Mouse (Mus musculus): ENCODE data around the gene Rab3il1.

The Rab3il1 gene

DNA sequence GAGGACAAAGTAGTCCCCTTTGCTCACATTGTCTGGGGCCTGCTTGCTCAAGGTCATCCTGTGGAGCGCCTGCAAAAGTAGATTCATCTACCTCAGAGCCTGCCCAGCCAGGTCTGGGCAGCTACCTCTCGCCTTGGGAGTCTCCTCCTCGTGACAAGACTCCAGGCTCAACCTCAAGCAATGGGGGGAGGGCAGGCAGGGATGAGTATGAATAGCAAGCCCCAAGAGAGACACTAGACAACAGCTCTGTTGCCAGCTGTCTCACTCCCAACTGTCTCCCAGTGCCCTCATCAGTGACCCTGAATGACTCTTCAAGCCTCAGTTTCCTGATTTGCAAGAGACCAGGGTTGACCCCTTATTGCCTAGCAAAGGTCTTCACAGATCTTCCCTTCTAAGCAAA is 11.9 kb downstream of the Rab3il1 start:
- no peak for DNase-seq (ENCODE audit: low spot score in 2 of 2)

DNA sequence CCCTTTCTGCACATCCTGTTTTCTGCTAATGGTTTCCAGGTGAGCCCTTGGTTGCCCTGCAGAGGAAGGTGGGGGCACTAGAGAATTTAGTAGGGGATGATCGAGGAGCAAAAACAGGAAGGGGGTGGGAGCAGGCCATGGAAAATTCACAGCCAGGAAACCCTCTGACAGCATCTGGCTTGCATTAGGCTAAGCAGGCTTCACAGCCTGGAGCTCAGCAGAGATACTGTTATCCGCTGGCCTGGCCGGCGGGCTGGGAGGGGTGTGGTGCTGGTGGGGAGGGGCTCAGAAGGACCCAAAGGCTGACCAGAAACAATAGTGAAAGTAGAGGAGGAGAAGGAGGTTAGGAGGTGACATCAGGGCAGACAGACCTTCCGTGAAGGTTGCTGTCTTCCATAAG is 12.4 kb downstream of the Rab3il1 start:
- no peak for DNase-seq (ENCODE audit: low spot score in 2 of 2)

- no peak for DNase-seq (ENCODE audit: low spot score in 2 of 2)
Measured at GRCm38 (mm10) chr19:10014824-10015223, 13.4 kb downstream of the Rab3il1 start.

DNA sequence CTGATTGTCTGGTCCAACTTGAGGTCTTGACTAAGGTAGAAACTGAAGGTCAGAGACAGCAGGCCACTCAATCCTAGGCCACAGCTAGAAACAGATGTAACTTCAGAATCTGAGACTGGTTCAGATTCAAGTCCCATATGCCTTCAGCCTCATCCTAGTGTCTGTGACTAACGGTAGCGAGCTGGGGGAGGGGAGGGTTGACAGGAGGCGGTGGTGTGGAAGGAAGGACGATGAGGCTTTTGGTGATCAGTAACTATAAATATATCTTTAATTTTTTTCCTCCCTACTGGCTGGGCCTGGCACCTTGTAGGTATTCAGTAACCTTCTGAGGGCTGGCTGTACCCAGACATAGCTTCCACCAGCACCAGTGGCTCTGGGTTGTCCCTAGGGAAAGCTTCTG is 14.0 kb downstream of the Rab3il1 start:
- DNase-seq (ENCODE audit: low spot score in 2 of 2), result no peak

GRCm38 (mm10) chr19:10016151-10016550 is 14.7 kb downstream of the Rab3il1 start:
- no peak for DNase-seq (ENCODE audit: low spot score in 2 of 2)

- peak; percentile 21 to 30 for DNase-seq (ENCODE audit: low spot score in 2 of 2)
Measured at GRCm38 (mm10) chr19:10017637-10018526, 16.4 kb downstream of the Rab3il1 start.

DNA sequence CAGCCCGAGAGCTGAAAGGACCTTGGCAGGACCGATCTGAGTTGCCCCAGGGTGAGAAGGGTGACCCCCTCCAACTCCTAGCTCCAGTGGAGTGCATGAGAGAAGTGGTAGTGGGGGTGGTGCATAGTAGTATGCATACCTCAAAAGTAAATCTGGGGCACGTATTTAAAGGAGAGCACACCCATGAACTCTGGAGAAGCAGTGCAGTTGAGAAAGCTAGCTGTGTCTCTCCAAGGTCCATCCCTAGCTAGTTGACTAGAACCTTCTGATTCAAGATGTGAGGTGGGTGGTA is 17.0 kb downstream of the Rab3il1 start:
- DNase-seq (ENCODE audit: low spot score in 2 of 2), result no peak

- DNase-seq (ENCODE audit: low spot score in 2 of 2), result no peak
Measured at GRCm38 (mm10) chr19:10019214-10019760, 17.8 kb downstream of the Rab3il1 start.

DNA sequence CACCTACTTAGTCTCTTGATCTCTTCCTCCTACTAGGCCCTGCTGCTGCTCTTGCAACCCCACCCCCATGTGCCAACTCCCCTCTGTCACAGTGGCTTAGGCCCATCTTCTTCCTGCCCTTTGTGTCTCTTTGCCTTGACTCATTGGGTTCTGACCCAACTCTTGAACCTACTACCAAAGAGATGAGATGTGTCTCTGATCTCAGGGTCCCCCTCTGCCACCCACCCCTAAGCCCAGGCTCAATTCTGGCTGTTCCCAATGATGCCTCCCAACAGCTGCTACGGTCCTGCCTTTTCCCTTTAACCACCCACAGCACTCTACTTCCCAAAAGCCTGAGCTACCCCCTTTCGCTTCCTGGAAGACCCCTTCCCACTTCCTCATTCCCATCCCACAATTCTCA is 20.5 kb downstream of the Rab3il1 start:
- DNase-seq (ENCODE audit: low spot score in 2 of 2), result no peak

- DNase-seq (ENCODE audit: low spot score in 2 of 2), result no peak
Measured at GRCm38 (mm10) chr19:10022414-10023303, 21.2 kb downstream of the Rab3il1 start.

DNA sequence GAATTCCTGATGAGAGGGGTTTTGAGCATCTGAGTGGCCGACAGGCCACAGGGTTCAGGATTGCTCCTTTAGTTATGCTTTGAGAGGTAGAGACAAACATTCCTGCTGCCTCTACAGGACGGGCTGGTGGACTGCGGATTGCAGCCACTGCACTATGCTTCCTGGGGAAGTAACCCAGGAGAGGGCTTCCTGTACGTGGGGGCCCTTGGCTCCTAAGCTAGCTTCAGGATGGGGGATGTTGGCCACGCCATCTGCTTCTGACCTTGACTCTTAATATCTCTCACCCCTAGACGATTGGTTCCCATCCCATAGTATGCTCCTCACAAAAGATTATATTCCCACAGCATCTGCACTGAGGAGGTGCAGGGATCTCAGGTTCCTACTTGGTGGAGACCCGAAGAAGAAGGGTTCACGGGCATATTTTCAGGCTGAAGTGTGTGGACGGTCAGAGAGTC is 21.9 kb downstream of the Rab3il1 start:
- no peak for DNase-seq (ENCODE audit: low spot score in 2 of 2)

DNA sequence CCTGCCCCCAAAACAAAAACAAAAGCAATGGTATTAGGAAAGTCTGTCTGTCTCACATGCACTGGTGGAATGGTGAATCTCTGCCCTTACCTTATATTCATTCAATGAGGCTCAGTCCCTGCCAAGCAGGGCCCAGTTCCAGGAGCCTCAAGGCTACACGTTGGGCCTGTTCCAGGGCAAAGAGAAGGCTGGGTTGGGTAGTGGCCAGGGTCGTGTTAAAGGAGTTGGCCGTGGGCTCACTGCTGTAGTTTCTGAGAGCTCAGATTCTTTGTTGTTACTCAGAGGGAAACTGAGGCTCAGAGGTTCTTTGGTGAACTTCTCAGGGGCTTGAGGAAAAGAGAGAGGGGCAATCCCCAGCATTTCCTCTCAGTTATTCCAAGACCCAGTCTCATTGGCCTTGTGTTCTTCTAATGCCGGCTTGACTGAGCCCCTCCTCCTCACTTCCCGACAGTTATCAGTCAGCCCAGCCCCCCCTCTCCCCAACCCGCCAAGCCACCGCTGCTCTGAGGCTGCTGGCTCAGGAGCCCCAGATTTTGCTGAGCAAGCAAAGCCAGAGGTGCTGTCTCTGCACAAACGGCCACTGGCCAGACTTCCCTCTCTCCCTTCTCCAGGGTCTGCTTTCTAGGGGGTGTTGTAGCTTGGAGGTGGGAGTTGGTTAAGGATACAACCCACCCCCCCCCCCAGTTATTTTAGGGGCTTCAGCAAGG is 23.9 kb downstream of the Rab3il1 start:
- no peak for DNase-seq (ENCODE audit: low spot score in 2 of 2)

GRCm38 (mm10) chr19:10029746-10030145 is 28.3 kb downstream of the Rab3il1 start:
- no peak for DNase-seq (ENCODE audit: low spot score in 2 of 2)

DNA sequence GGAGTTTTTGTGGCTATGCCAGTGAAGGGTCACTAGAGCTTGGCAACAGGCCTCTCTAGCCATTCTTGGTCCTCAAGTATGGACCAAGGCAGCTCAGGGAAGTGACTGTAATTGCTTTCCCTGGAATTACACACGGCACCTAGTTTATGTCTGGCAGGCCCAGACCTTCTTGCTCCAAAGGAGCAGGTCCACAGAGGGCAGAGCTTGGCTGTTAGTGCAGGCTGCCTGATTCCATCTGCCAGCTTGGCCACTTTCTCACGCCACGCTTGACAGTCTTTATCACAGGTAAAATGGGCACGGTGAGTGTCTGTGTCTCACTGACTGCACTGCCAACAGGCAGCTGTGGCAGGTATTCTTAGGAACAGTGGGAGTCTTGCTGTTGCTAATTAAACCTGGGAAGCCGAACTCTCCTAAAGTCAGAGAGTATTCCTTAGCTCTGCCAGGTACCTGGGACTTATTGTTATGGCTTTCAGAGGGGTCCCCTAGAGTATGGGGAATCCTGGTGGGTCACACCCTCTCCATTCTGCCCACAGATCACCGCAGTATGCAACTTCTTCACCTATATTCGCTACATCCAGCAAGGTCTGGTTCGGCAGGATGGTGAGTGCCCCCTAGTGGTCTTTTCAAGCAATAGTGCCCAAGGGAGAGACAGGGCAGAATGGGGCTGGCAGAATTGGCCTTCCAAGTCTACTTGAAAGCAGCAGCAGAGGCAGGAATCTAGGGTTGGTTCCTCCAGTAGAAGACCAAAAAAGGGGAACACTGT is 31.9 kb downstream of the Rab3il1 start:
- peak; percentile 47 to 71 for DNase-seq (ENCODE audit: low spot score in 2 of 2)

- DNase-seq (ENCODE audit: low spot score in 2 of 2), result no peak
Measured at GRCm38 (mm10) chr19:10034356-10034755, 32.9 kb downstream of the Rab3il1 start.

- DNase-seq (ENCODE audit: low spot score in 2 of 2), result peak; percentile 64 to 89
Measured at GRCm38 (mm10) chr19:10034785-10035447, 33.4 kb downstream of the Rab3il1 start.

DNA sequence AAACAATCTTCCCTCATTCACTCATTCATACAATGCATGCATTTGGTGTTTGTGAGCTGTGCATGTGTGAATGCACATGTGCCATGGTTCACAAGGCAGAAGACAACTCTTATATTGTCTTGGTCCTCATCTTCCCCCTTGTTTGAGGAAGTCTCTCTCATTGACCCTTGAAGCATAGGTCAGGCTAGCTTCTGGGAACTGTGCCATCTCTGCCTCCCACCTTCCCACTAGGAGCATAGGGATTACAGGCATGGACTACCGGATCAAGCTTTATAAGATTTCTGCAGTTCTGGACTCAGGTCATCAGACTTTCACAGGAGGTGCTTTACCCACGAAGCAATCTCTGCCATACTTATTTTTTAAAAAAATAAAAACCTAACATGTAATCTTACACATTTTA is 36.1 kb downstream of the Rab3il1 start:
- DNase-seq (ENCODE audit: low spot score in 2 of 2), result no peak

GRCm38 (mm10) chr19:10038364-10038763 is 36.9 kb downstream of the Rab3il1 start:
- no peak for DNase-seq (ENCODE audit: low spot score in 2 of 2)

DNA sequence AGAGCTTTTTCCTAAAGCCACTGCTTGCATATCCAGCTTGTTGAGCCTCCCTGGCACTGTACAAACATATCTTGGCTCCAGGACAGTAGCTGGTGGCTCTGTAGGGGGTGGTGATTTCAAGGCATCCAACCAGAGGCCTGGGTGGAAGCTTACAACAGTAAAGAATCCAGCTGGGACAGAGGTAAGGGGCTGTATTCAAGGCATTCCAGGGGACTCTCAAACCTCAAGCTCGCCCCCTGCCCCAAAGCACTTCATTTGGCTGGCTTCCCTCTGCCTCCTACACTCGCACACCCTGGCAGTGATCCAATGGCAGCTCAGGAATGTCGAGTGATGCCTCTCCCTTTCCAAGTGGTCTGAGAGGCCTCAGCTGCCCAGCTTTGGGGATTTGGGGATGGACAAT is 37.4 kb downstream of the Rab3il1 start:
- DNase-seq (ENCODE audit: low spot score in 2 of 2), result no peak

- no peak for DNase-seq (ENCODE audit: low spot score in 2 of 2)
Measured at GRCm38 (mm10) chr19:10039615-10040014, 38.1 kb downstream of the Rab3il1 start.
